34 mouse cellular contexts compared by ENCODE assay signal in the genomic region with DNA sequence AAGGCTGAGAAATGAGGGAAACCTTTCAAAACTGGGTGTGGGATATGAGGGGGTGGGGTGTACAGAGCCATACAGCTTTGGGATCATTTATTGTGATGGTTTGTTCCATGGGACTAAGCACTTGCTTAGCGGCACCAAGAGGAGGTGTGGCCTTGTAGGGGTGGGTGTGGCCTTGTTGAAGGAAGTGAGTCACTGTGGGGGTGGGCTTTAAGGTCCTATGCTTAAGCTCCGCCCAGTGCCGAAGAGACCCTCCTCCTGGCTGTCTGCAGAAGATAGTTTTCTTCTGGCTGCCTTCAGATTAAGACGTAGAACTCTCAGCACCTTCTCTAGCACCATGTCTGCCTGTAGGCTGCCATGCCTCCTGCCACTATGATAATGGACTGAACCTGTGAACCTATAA. TPM values are rescaled to one million over a fixed set of nuclear protein-coding genes. Genes with fewer than 3 reads are reported as not detected.
"Had no signal": no experiment of that assay in that cellular context is flagged by ENCODE, and none has a peak within 500 bp of the region (broad histone marks: within the 10 kb centered on the region; RNA-seq: fewer than 3 reads in every experiment).

No protein-coding gene starts in this region.

- H3K27me3 ChIP-seq: limb, embryonic 15.5 days; liver, embryonic 12.5 days; liver, embryonic 13.5 days; liver, embryonic 15.5 days; lung, embryonic 15.5 days; megakaryocyte, embryonic 14.5 days; midbrain, embryonic 13.5 days; midbrain, embryonic 15.5 days; neural tube, embryonic 12.5 days had no signal

- H3K27ac ChIP-seq: limb, embryonic 10.5 days; limb, embryonic 12.5 days; limb, embryonic 13.5 days; limb, embryonic 15.5 days; liver, embryonic 12.5 days; liver, embryonic 13.5 days; liver, embryonic 14.5 days; liver, embryonic 15.5 days; lung, embryonic 15.5 days; macrophage; midbrain, embryonic 10.5 days; midbrain, embryonic 12.5 days; midbrain, embryonic 13.5 days; midbrain, embryonic 15.5 days; neural tube, embryonic 12.5 days had no signal

- H3K4me3 ChIP-seq: limb, embryonic 10.5 days; limb, embryonic 12.5 days; limb, embryonic 13.5 days; limb, embryonic 15.5 days; liver, embryonic 12.5 days; liver, embryonic 13.5 days; liver, embryonic 15.5 days; lung, embryonic 15.5 days; megakaryocyte, embryonic 14.5 days; midbrain, embryonic 10.5 days; midbrain, embryonic 12.5 days; midbrain, embryonic 13.5 days; midbrain, embryonic 15.5 days; myocyte; neural tube, embryonic 12.5 days had no signal

- H3K9me3 ChIP-seq: limb, embryonic 10.5 days; limb, embryonic 12.5 days; limb, embryonic 13.5 days; limb, embryonic 15.5 days; liver, embryonic 12.5 days; liver, embryonic 13.5 days; liver, embryonic 15.5 days; lung, embryonic 15.5 days; midbrain, embryonic 10.5 days; midbrain, embryonic 12.5 days; midbrain, embryonic 13.5 days; midbrain, embryonic 15.5 days; neural tube, embryonic 12.5 days had no signal

- H3K9ac ChIP-seq: limb, embryonic 12.5 days; limb, embryonic 13.5 days; limb, embryonic 15.5 days; liver, embryonic 12.5 days; liver, embryonic 13.5 days; liver, embryonic 14.5 days; liver, embryonic 15.5 days; liver, postnatal 0 days; lung, embryonic 14.5 days; lung, embryonic 15.5 days; midbrain, embryonic 12.5 days; midbrain, embryonic 13.5 days; midbrain, embryonic 15.5 days; neural tube, embryonic 12.5 days had no signal

- DNase-seq: left cerebral cortex, postnatal 4 days; liver; liver, embryonic 13.5 days; liver, postnatal 0 days; lung, adult 18-20 months; lung, adult 2 months; lung, embryonic 14.5 days; lung, postnatal 10 days; lung, postnatal 14 days; lung, postnatal 36 days; lung, postnatal 4 days; midbrain, embryonic 14.5 days had no signal

- H3K36me3 ChIP-seq: limb, embryonic 10.5 days; limb, embryonic 12.5 days; limb, embryonic 13.5 days; limb, embryonic 15.5 days; liver, embryonic 12.5 days; liver, embryonic 13.5 days; liver, embryonic 15.5 days; lung, embryonic 15.5 days; midbrain, embryonic 10.5 days; midbrain, embryonic 12.5 days; midbrain, embryonic 13.5 days; midbrain, embryonic 15.5 days; neural tube, embryonic 12.5 days had no signal

- ATAC-seq: liver, embryonic 12.5 days; liver, postnatal 0 days; lung, postnatal 0 days; midbrain, embryonic 13.5 days; midbrain, embryonic 15.5 days; midbrain, embryonic 16.5 days had no signal

- H3K4me2 ChIP-seq: limb, embryonic 12.5 days; limb, embryonic 13.5 days; limb, embryonic 15.5 days; liver, embryonic 11.5 days; liver, embryonic 12.5 days; liver, embryonic 13.5 days; liver, embryonic 15.5 days; lung, embryonic 14.5 days; lung, embryonic 15.5 days; midbrain, embryonic 11.5 days; midbrain, embryonic 12.5 days; midbrain, embryonic 13.5 days; midbrain, embryonic 15.5 days; neural tube, embryonic 12.5 days had no signal

- H3K4me1 ChIP-seq: limb, embryonic 10.5 days; limb, embryonic 12.5 days; limb, embryonic 13.5 days; limb, embryonic 15.5 days; liver, embryonic 12.5 days; liver, embryonic 13.5 days; liver, embryonic 15.5 days; lung, embryonic 15.5 days; megakaryocyte, embryonic 14.5 days; midbrain, embryonic 10.5 days; midbrain, embryonic 12.5 days; midbrain, embryonic 13.5 days; midbrain, embryonic 15.5 days; neural tube, embryonic 12.5 days had no signal

RNA-seq across cellular contexts. Expression of gene Ank3, which starts 9.1 kb away (rescaled TPM):
- total RNA-seq: megakaryocyte, adult 5-6 weeks; monocyte, adult 5-6 weeks had no signal
- polyA plus RNA-seq: macrophage had no signal
